Comparison of ENCODE assay signal across 11 mouse cellular contexts in the genomic region with DNA sequence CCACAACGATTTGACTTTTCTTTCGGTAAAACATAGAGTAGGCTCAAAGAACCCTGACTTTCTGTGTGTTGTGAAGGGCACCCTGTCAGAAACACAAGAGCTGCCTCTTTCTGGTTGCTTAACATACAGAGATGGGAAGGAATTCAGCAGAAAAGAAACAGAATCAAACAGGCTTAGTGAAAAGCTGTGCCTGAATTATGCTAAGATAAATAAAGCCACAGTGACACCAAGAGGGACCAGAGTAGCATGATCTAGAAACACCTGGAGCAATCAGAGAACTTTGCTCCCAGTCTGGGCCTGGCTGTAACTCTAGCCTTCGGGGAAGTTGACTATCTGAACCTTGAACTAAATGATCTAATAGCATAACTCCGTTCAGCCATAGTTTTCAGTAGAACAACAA.
A peak's percentile ranks its signal among the peaks of the same experiment; 100 is the strongest.
DNase-seq lines count a peak whose midpoint lies in the region; ATAC-seq and TF ChIP-seq lines count a peak whose summit lies in the region.
"Had no signal": no experiment of that assay in that cellular context is flagged by ENCODE, and none has a peak within 500 bp of the region (broad histone marks: within the 10 kb centered on the region; RNA-seq: fewer than 3 reads in every experiment).

No protein-coding gene starts in this region.

- POLR2A ChIA-PET in Patski (lab: Charles Lee): no interaction called here

- no peak overlapping the region for H3K4me3 ChIP-seq in hindbrain, postnatal 0 days (ENCODE audit: low read length)
- H3K4me3 ChIP-seq in hindbrain, embryonic 10.5 days: no peak overlapping the region
- H3K4me3 ChIP-seq in midbrain, embryonic 15.5 days: no peak overlapping the region
- H3K4me3 ChIP-seq: heart, embryonic 12.5 days; neural tube, embryonic 13.5 days had no signal

- peak; percentile 45 for TF ChIP-seq CTCF in hindbrain, postnatal 0 days (IDR thresholded peaks at IDR 0.05; ENCODE audit: low read depth)
- TF ChIP-seq CTCF in Patski (IDR thresholded peaks at IDR 0.05): peak; percentile 60

- CTCF ChIA-PET in Patski (lab: Charles Lee): interaction anchor here (1.0 to 2.1 kb wide), 9 partner anchors 9 to 588 kb away, joined by 3 to 8 read pairs (median 5); no protein-coding TSS in a partner anchor

- no peaks in the 10 kb centered on the region for H3K9me3 ChIP-seq in hindbrain, postnatal 0 days (ENCODE audit: low read length)
- no peaks in the 10 kb centered on the region for H3K9me3 ChIP-seq in hindbrain, embryonic 10.5 days
- H3K9me3 ChIP-seq in midbrain, embryonic 15.5 days: no peaks in the 10 kb centered on the region
- H3K9me3 ChIP-seq: heart, embryonic 12.5 days; neural tube, embryonic 13.5 days had no signal

- H3K4me2 ChIP-seq in hindbrain, postnatal 0 days (ENCODE audit: low read depth, low read length): no peak overlapping the region
- H3K4me2 ChIP-seq in midbrain, embryonic 15.5 days: no peak overlapping the region
- H3K4me2 ChIP-seq: heart, embryonic 12.5 days; neural tube, embryonic 13.5 days had no signal

- no peaks in the 10 kb centered on the region for H3K36me3 ChIP-seq in hindbrain, postnatal 0 days (ENCODE audit: insufficient read depth, low read length)
- H3K36me3 ChIP-seq in hindbrain, embryonic 10.5 days: no peaks in the 10 kb centered on the region
- no peaks in the 10 kb centered on the region for H3K36me3 ChIP-seq in midbrain, embryonic 15.5 days (replicated peaks)
- H3K36me3 ChIP-seq: heart, embryonic 12.5 days; neural tube, embryonic 13.5 days had no signal

- 0 out of 2 replicates have a peak, but pooled peaks cover 10% of the 10 kb centered on the region for H3K27me3 ChIP-seq in hindbrain, postnatal 0 days (ENCODE audit: insufficient read depth, low read length)
- peaks cover 53% of the 10 kb centered on the region for H3K27me3 ChIP-seq in hindbrain, embryonic 10.5 days (ENCODE audit: insufficient read depth, poor library complexity, severe bottlenecking)
- peaks cover 2% of the 10 kb centered on the region for H3K27me3 ChIP-seq in Patski
- peaks cover 20% of the 10 kb centered on the region for H3K27me3 ChIP-seq in midbrain, embryonic 15.5 days (replicated peaks)

- no peaks in the 10 kb centered on the region for H3K4me1 ChIP-seq in hindbrain, postnatal 0 days (ENCODE audit: insufficient read depth, low read length)
- H3K4me1 ChIP-seq in hindbrain, embryonic 10.5 days (replicated peaks): peaks cover 32% of the 10 kb centered on the region
- peaks cover 29% of the 10 kb centered on the region for H3K4me1 ChIP-seq in midbrain, embryonic 15.5 days

- peak; percentile 44 for DNase-seq in hindbrain, postnatal 0 days (ENCODE audit: low spot score)
- DNase-seq in hindbrain, embryonic 10.5 days (ENCODE audit: low spot score): no peak
- DNase-seq in 416B (ENCODE audit: low read depth) (peak; percentile 20), Patski (ENCODE audit: low read depth, low spot score) (no peak)
- peak; percentile 79 for DNase-seq in large intestine, adult 2 months (ENCODE audit: low read depth, low spot score)
- DNase-seq in spleen, postnatal 36 days (ENCODE audit: low spot score in 2 of 2): no peak
- DNase-seq in retina, postnatal 1 day: no peak
- DNase-seq: right cerebral cortex, postnatal 4 days had no signal

- no peak for ATAC-seq in hindbrain, postnatal 0 days
- ATAC-seq in Patski: no peak
- ATAC-seq in midbrain, embryonic 15.5 days (replicated peaks): no peak

- in situ Hi-C loops in Patski (cut with MboI; ENCODE audit: low pct_unique_long_range_greater_than_20kb): loop anchor here (5.0 to 25.0 kb wide), 3 partner anchors 162 to 548 kb away; no protein-coding TSS in a partner anchor

- no peak overlapping the region for H3K9ac ChIP-seq in hindbrain, postnatal 0 days (replicated peaks; ENCODE audit: low read length)
- no peak overlapping the region for H3K9ac ChIP-seq in midbrain, embryonic 15.5 days
- H3K9ac ChIP-seq: heart, embryonic 12.5 days; neural tube, embryonic 13.5 days had no signal

- no peak overlapping the region for H3K27ac ChIP-seq in hindbrain, postnatal 0 days
- no peak overlapping the region for H3K27ac ChIP-seq in hindbrain, embryonic 10.5 days
- no peak overlapping the region for H3K27ac ChIP-seq in midbrain, embryonic 15.5 days
- H3K27ac ChIP-seq: neural tube, embryonic 13.5 days had no signal

- 84% methylated on average over 4 of the region's 4 CpGs for WGBS in hindbrain, postnatal 0 days
- 75% methylated on average over 4 of the region's 4 CpGs for WGBS in hindbrain, embryonic 10.5 days
- 35% methylated on average over 4 of the region's 4 CpGs for WGBS in large intestine, adult 2 months
- WGBS in midbrain, embryonic 15.5 days: 84% methylated on average over 4 of the region's 4 CpGs

Comparison
In these comparisons a context has a peak if more than half of its experiments do, and no peak if none do; other contexts are left out.
1. DNase-seq: peak in hindbrain, postnatal 0 days (single experiment), 416B (single experiment) and large intestine, adult 2 months (single experiment); none in hindbrain, embryonic 10.5 days (single experiment), Patski (single experiment), spleen, postnatal 36 days (0 of 2) and retina, postnatal 1 day (single experiment).